Mouse (Mus musculus): ENCODE data around the gene Atp13a4. TPM values are rescaled to one million over a fixed set of nuclear protein-coding genes. Genes with fewer than 3 reads are reported as not detected.

Gene Atp13a4
- polyA plus RNA-seq, 1 experiment from 2014 or later, result not detected

- no peaks in the 10 kb centered on the region for H3K27me3 ChIP-seq (replicated peaks; ENCODE audit: low read depth, poor library complexity, severe bottlenecking)
- no peaks in the 10 kb centered on the region for H3K4me1 ChIP-seq
- H3K4me3 ChIP-seq, result no peak overlapping the region
- H3K27ac ChIP-seq (replicated peaks), result no peak overlapping the region
- H3K9me3 ChIP-seq, result no peaks in the 10 kb centered on the region
- DNase-seq (ENCODE audit: low spot score), result no peak
- H3K36me3 ChIP-seq (replicated peaks), result no peaks in the 10 kb centered on the region
- 77% methylated on average over 6 of the region's 6 CpGs for WGBS
Measured at GRCm38 (mm10) chr16:29453282-29453681, 91.4 kb downstream of the Atp13a4 start.

DNA sequence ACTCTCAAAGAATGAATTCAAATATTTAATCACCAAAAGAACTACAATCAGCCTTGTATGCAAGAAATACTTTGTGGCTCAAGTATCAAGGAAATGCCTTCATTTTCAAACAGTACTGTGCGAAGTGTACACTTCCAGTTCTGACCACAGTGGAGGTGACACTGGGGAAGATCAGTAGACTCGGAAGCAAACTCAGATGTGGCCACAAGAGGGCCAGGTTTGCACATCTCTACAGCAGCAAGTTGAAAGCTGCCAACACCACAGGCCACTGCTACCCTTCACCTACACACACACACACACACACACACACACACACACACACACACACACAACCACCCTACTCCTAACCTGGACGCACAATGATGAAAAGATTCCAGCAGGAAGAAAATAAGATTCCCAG is 93.0 kb downstream of the Atp13a4 start:
- H3K27me3 ChIP-seq (replicated peaks; ENCODE audit: low read depth, poor library complexity, severe bottlenecking), result no peaks in the 10 kb centered on the region
- 63% methylated on average over 3 of the region's 3 CpGs for WGBS
- no peaks in the 10 kb centered on the region for H3K4me1 ChIP-seq
- DNase-seq (ENCODE audit: low spot score), result peak; percentile 57
- no peak overlapping the region for H3K4me3 ChIP-seq
- H3K36me3 ChIP-seq (replicated peaks), result no peaks in the 10 kb centered on the region
- no peaks in the 10 kb centered on the region for H3K9me3 ChIP-seq
- H3K27ac ChIP-seq (replicated peaks), result no peak overlapping the region

DNA sequence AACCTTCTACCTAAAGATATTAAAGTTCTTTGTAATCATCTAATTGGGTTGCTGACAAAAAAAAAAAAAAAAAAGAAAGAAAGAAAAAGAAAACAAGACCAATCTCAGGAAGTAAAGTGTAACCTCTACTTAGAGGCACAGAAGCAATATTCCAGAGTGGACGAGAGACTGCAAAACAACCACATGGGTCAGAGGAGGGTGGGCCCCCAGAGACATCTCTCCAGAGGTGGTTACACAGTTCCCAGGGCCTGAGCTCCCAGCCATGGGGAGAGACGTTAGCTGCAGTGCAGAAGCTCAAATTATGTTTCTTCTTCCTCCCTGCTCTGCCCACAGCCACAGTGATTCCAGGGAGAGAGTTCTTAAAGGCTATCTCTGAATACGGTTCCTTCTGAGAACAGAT is 102.5 kb downstream of the Atp13a4 start:
- Histone ChIP-seq H3K9me3 (no peaks in the 10 kb centered on the region), H3K27me3 (replicated peaks; ENCODE audit: low read depth, poor library complexity, severe bottlenecking) (no peaks in the 10 kb centered on the region), H3K27ac (replicated peaks) (no peak overlapping the region), H3K4me3 (no peak overlapping the region), H3K36me3 (replicated peaks) (no peaks in the 10 kb centered on the region), H3K4me1 (no peaks in the 10 kb centered on the region)
- 50% methylated on average over 3 of the region's 3 CpGs for WGBS
- no peak for DNase-seq (ENCODE audit: low spot score)

- Histone ChIP-seq H3K27me3 (replicated peaks; ENCODE audit: low read depth, poor library complexity, severe bottlenecking) (no peaks in the 10 kb centered on the region), H3K4me1 (no peaks in the 10 kb centered on the region), H3K27ac (replicated peaks) (no peak overlapping the region), H3K36me3 (replicated peaks) (no peaks in the 10 kb centered on the region), H3K9me3 (no peaks in the 10 kb centered on the region), H3K4me3 (no peak overlapping the region)
- 77% methylated on average over 10 of the region's 10 CpGs for WGBS
- DNase-seq (ENCODE audit: low spot score), result no peak
Measured at GRCm38 (mm10) chr16:29441405-29441985, 103.2 kb downstream of the Atp13a4 start.

DNA sequence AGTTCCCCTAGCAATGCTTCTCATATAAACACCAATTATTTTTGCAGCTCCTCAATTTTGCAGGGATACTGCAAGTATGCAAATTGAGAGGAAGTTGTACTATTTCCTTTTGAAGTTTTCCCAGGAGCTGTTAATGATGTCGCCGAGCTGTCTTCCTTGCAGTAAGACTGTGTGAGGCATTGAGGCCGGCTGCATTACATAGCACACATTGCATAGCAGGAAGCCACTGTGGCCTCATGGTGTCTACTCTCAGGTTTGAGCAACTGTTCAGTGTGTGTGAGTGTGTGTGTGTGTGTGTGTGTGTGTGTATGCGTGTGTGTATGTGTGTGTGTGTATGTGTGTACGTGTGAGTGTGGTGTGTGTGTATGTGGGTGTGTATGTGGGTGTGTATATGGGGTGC is 106.6 kb downstream of the Atp13a4 start:
- Histone ChIP-seq H3K4me1 (no peaks in the 10 kb centered on the region), H3K27me3 (replicated peaks; ENCODE audit: low read depth, poor library complexity, severe bottlenecking) (no peaks in the 10 kb centered on the region), H3K27ac (replicated peaks) (no peak overlapping the region), H3K9me3 (no peaks in the 10 kb centered on the region), H3K4me3 (no peak overlapping the region), H3K36me3 (replicated peaks) (no peaks in the 10 kb centered on the region)
- DNase-seq (ENCODE audit: low spot score), result no peak
- 83% methylated on average over 5 of the region's 5 CpGs for WGBS

DNA sequence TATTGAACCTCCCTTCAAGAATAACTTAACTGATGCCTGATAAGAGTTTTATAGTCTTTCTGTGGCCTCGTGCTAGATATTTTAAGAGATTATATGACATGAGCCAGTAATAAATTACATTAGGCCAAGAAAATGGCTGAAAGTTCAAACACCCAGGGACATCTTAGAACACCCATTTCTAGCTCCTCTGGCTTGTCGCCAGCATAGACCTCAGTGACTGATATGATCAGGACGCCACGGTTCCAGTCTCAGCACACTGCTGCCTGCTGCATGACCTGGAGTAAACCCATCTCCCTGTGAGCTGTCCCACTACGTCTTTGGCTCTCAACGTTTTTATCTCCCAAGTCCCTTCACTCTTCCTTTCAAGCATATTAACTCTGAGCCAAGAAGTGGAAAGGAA is 108.9 kb downstream of the Atp13a4 start:
- H3K4me1 ChIP-seq, result no peaks in the 10 kb centered on the region
- H3K4me3 ChIP-seq, result no peak overlapping the region
- no peaks in the 10 kb centered on the region for H3K36me3 ChIP-seq (replicated peaks)
- 80% methylated on average over 6 of the region's 6 CpGs for WGBS
- H3K9me3 ChIP-seq, result no peaks in the 10 kb centered on the region
- H3K27ac ChIP-seq (replicated peaks), result no peak overlapping the region
- no peaks in the 10 kb centered on the region for H3K27me3 ChIP-seq (replicated peaks; ENCODE audit: low read depth, poor library complexity, severe bottlenecking)
- DNase-seq (ENCODE audit: low spot score), result no peak

- Histone ChIP-seq H3K4me3 (no peak overlapping the region), H3K4me1 (no peaks in the 10 kb centered on the region), H3K27me3 (replicated peaks; ENCODE audit: low read depth, poor library complexity, severe bottlenecking) (no peaks in the 10 kb centered on the region), H3K27ac (replicated peaks) (no peak overlapping the region), H3K9me3 (no peaks in the 10 kb centered on the region), H3K36me3 (replicated peaks) (no peaks in the 10 kb centered on the region)
- peak; percentile 52 for DNase-seq (ENCODE audit: low spot score)
- WGBS, result 19% methylated on average over 5 of the region's 5 CpGs
Measured at GRCm38 (mm10) chr16:29434712-29435111, 110.0 kb downstream of the Atp13a4 start.

- no peaks in the 10 kb centered on the region for H3K36me3 ChIP-seq (replicated peaks)
- H3K4me1 ChIP-seq, result no peaks in the 10 kb centered on the region
- H3K9me3 ChIP-seq, result no peaks in the 10 kb centered on the region
- no peak overlapping the region for H3K4me3 ChIP-seq
- H3K27me3 ChIP-seq (replicated peaks; ENCODE audit: low read depth, poor library complexity, severe bottlenecking), result no peaks in the 10 kb centered on the region
- 88% methylated on average over 6 of the region's 6 CpGs for WGBS
- H3K27ac ChIP-seq (replicated peaks), result no peak overlapping the region
- DNase-seq (ENCODE audit: low spot score), result no peak
Measured at GRCm38 (mm10) chr16:29414822-29415221, 129.8 kb downstream of the Atp13a4 start.

GRCm38 (mm10) chr16:29407319-29407718 is 137.3 kb downstream of the Atp13a4 start:
- Histone ChIP-seq H3K4me3 (no peak overlapping the region), H3K36me3 (replicated peaks) (no peaks in the 10 kb centered on the region), H3K27ac (replicated peaks) (no peak overlapping the region), H3K9me3 (no peaks in the 10 kb centered on the region), H3K4me1 (no peaks in the 10 kb centered on the region), H3K27me3 (replicated peaks; ENCODE audit: low read depth, poor library complexity, severe bottlenecking) (no peaks in the 10 kb centered on the region)
- 93% methylated on average over 10 of the region's 10 CpGs for WGBS
- no peak for DNase-seq (ENCODE audit: low spot score)

GRCm38 (mm10) chr16:29399079-29399478 is 145.6 kb downstream of the Atp13a4 start:
- H3K9me3 ChIP-seq, result no peaks in the 10 kb centered on the region
- no peaks in the 10 kb centered on the region for H3K36me3 ChIP-seq (replicated peaks)
- H3K27me3 ChIP-seq (replicated peaks; ENCODE audit: low read depth, poor library complexity, severe bottlenecking), result no peaks in the 10 kb centered on the region
- H3K27ac ChIP-seq (replicated peaks), result no peak overlapping the region
- no peaks in the 10 kb centered on the region for H3K4me1 ChIP-seq
- H3K4me3 ChIP-seq, result no peak overlapping the region
- no peak for DNase-seq (ENCODE audit: low spot score)
- 97% methylated on average over 2 of the region's 2 CpGs for WGBS

DNA sequence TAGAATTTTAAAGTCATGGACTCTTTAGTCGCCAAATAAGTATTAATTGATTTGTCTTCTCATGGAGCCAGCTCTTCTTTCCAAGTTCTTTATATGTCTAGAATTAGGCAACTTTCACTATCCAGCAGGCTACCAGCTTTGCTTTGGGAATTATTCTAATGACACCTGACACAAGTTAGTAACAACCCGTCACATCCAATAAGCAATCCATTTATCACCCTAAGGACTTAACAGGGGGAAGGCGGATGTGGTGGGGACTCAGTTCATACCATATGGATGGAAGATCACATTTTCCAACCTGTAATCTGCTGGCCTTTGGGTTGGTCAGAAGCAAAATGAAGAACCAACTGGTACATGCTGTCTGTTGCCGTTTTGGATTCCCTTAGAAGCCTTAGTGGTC is 159.9 kb downstream of the Atp13a4 start:
- no peak for DNase-seq (ENCODE audit: low spot score)
- no peaks in the 10 kb centered on the region for H3K9me3 ChIP-seq
- H3K4me3 ChIP-seq, result no peak overlapping the region
- H3K27ac ChIP-seq (replicated peaks), result no peak overlapping the region
- WGBS, result 85% methylated on average over 4 of the region's 4 CpGs
- H3K27me3 ChIP-seq (replicated peaks; ENCODE audit: low read depth, poor library complexity, severe bottlenecking), result no peaks in the 10 kb centered on the region
- no peaks in the 10 kb centered on the region for H3K4me1 ChIP-seq
- H3K36me3 ChIP-seq (replicated peaks), result no peaks in the 10 kb centered on the region

DNA sequence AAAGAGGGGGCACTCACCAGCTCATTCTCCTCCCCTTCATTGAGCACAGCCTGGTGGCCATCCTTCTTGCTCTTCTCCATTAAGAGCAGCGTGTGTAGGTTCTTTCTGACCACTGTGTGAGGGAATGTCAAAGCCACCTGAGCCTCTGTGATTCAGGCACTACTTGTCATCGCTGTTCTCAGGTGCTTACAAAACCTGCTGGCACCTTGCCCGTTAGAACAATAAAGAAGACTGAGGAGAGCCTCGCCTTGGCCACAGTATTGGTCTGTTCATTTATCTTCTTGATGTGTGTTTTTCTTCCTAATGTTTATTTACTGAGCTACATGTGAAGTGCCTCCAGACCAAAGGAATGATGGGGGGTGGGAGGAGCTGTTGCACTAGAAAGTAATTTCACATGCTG is 166.2 kb downstream of the Atp13a4 start, which contains the start of gene Atp13a5:
Gene Atp13a5, minus strand, starts transcription at position 275 of the 400 bp plus-strand sequence.
- DNase-seq (ENCODE audit: low spot score), result no peak
- Histone ChIP-seq H3K9me3 (no peaks in the 10 kb centered on the region), H3K27me3 (replicated peaks; ENCODE audit: low read depth, poor library complexity, severe bottlenecking) (no peaks in the 10 kb centered on the region), H3K27ac (replicated peaks) (no peak within 1 kb of the TSS), H3K36me3 (replicated peaks) (no peaks in the 10 kb centered on the region), H3K4me1 (no peaks in the 10 kb centered on the region), H3K4me3 (no peak within 1 kb of the TSS)
- 84% methylated on average over 4 of the region's 4 CpGs for WGBS

GRCm38 (mm10) chr16:29374636-29375035 is 170.0 kb downstream of the Atp13a4 start:
- Histone ChIP-seq H3K4me1 (no peaks in the 10 kb centered on the region), H3K4me3 (no peak overlapping the region), H3K27ac (replicated peaks) (no peak overlapping the region), H3K27me3 (replicated peaks; ENCODE audit: low read depth, poor library complexity, severe bottlenecking) (no peaks in the 10 kb centered on the region), H3K36me3 (replicated peaks) (no peaks in the 10 kb centered on the region), H3K9me3 (no peaks in the 10 kb centered on the region)
- DNase-seq (ENCODE audit: low spot score), result no peak
- 91% methylated on average over 8 of the region's 8 CpGs for WGBS

Data from embryonic facial prominence, embryonic 10.5 days (tissue).